Mouse (Mus musculus): Measurements from ENCODE around the gene Nlk. TPM values are rescaled to one million over a fixed set of nuclear protein-coding genes. Genes with fewer than 3 reads are reported as not detected.

The Nlk gene
- polyA plus RNA-seq, 1 experiment: 52.6 TPM

GRCm38 (mm10) chr11:78694249-78694648, 2.9 kb downstream of the Nlk start:
- DNase-seq: no peak
- TF ChIP-seq POLR2A (IDR thresholded peaks at IDR 0.05; ENCODE audit: control insufficient read depth, extremely low read depth, insufficient read depth, low read length, poor library complexity) (no peak), CTCF (IDR thresholded peaks at IDR 0.05; ENCODE audit: borderline replicate concordance, control insufficient read depth, extremely low read depth, insufficient read depth, low read length, poor library complexity) (no peak)
- Histone ChIP-seq H3K27me3 (ENCODE audit: control insufficient read depth, insufficient read depth, low read length) (no peaks in the 10 kb centered on the region), H3K36me3 (ENCODE audit: control insufficient read depth, insufficient read depth, low read length) (no peaks in the 10 kb centered on the region), H3K4me3 (ENCODE audit: control insufficient read depth, insufficient read depth, low read length) (no peak overlapping the region), H3K27ac (ENCODE audit: control insufficient read depth, insufficient read depth, low read length) (no peak overlapping the region), H3K4me1 (replicated peaks; ENCODE audit: control insufficient read depth, insufficient read depth, low read length) (peaks cover 19% of the 10 kb centered on the region)
- 89% methylated on average over 3 of the region's 3 CpGs for WGBS

- TF ChIP-seq CTCF (IDR thresholded peaks at IDR 0.05; ENCODE audit: borderline replicate concordance, control insufficient read depth, extremely low read depth, insufficient read depth, low read length, poor library complexity) (no peak), POLR2A (IDR thresholded peaks at IDR 0.05; ENCODE audit: control insufficient read depth, extremely low read depth, insufficient read depth, low read length, poor library complexity) (no peak)
- Histone ChIP-seq H3K4me1 (replicated peaks; ENCODE audit: control insufficient read depth, insufficient read depth, low read length) (peaks cover 19% of the 10 kb centered on the region), H3K36me3 (ENCODE audit: control insufficient read depth, insufficient read depth, low read length) (no peaks in the 10 kb centered on the region), H3K27ac (ENCODE audit: control insufficient read depth, insufficient read depth, low read length) (no peak overlapping the region), H3K27me3 (ENCODE audit: control insufficient read depth, insufficient read depth, low read length) (no peaks in the 10 kb centered on the region), H3K4me3 (ENCODE audit: control insufficient read depth, insufficient read depth, low read length) (no peak overlapping the region)
- 94% methylated on average over 8 of the region's 8 CpGs for WGBS
- no peak for DNase-seq
Measured at GRCm38 (mm10) chr11:78693307-78693706, 3.9 kb downstream of the Nlk start.

- DNase-seq: no peak
- no peak overlapping the region for H3K4me3 ChIP-seq (ENCODE audit: control insufficient read depth, insufficient read depth, low read length)
- no peaks in the 10 kb centered on the region for H3K36me3 ChIP-seq (ENCODE audit: control insufficient read depth, insufficient read depth, low read length)
- peaks cover 17% of the 10 kb centered on the region for H3K4me1 ChIP-seq (replicated peaks; ENCODE audit: control insufficient read depth, insufficient read depth, low read length)
- TF ChIP-seq POLR2A (IDR thresholded peaks at IDR 0.05; ENCODE audit: control insufficient read depth, extremely low read depth, insufficient read depth, low read length, poor library complexity): no peak
- TF ChIP-seq CTCF (IDR thresholded peaks at IDR 0.05; ENCODE audit: borderline replicate concordance, control insufficient read depth, extremely low read depth, insufficient read depth, low read length, poor library complexity): no peak
- peak overlapping the region; percentile 10; the same call in 1 of the 2 replicates for H3K27ac ChIP-seq (ENCODE audit: control insufficient read depth, insufficient read depth, low read length)
- no peaks in the 10 kb centered on the region for H3K27me3 ChIP-seq (ENCODE audit: control insufficient read depth, insufficient read depth, low read length)
- WGBS: 78% methylated on average over 2 of the region's 2 CpGs
Measured at GRCm38 (mm10) chr11:78691201-78691600, 6.0 kb downstream of the Nlk start.

- DNase-seq: no peak
- Histone ChIP-seq H3K27me3 (ENCODE audit: control insufficient read depth, insufficient read depth, low read length) (no peaks in the 10 kb centered on the region), H3K36me3 (ENCODE audit: control insufficient read depth, insufficient read depth, low read length) (no peaks in the 10 kb centered on the region), H3K27ac (ENCODE audit: control insufficient read depth, insufficient read depth, low read length) (peak overlapping the region; percentile 10), H3K4me1 (replicated peaks; ENCODE audit: control insufficient read depth, insufficient read depth, low read length) (peaks cover 10% of the 10 kb centered on the region), H3K4me3 (ENCODE audit: control insufficient read depth, insufficient read depth, low read length) (no peak overlapping the region)
- TF ChIP-seq POLR2A (IDR thresholded peaks at IDR 0.05; ENCODE audit: control insufficient read depth, extremely low read depth, insufficient read depth, low read length, poor library complexity) (no peak), CTCF (IDR thresholded peaks at IDR 0.05; ENCODE audit: borderline replicate concordance, control insufficient read depth, extremely low read depth, insufficient read depth, low read length, poor library complexity) (no peak)
- WGBS: 84% methylated on average over 3 of the region's 3 CpGs
Measured at GRCm38 (mm10) chr11:78690547-78690946, 6.6 kb downstream of the Nlk start.

- peaks cover 3% of the 10 kb centered on the region; the same call in 1 of the 2 replicates for H3K4me1 ChIP-seq (replicated peaks; ENCODE audit: control insufficient read depth, insufficient read depth, low read length)
- DNase-seq: no peak
- no peak overlapping the region for H3K27ac ChIP-seq (ENCODE audit: control insufficient read depth, insufficient read depth, low read length)
- WGBS: 89% methylated on average over 3 of the region's 3 CpGs
- H3K27me3 ChIP-seq (ENCODE audit: control insufficient read depth, insufficient read depth, low read length): no peaks in the 10 kb centered on the region
- H3K4me3 ChIP-seq (ENCODE audit: control insufficient read depth, insufficient read depth, low read length): no peak overlapping the region
- peaks cover 8% of the 10 kb centered on the region; the same call in 1 of the 2 replicates for H3K36me3 ChIP-seq (ENCODE audit: control insufficient read depth, insufficient read depth, low read length)
- no peak for TF ChIP-seq POLR2A (IDR thresholded peaks at IDR 0.05; ENCODE audit: control insufficient read depth, extremely low read depth, insufficient read depth, low read length, poor library complexity)
- no peak for TF ChIP-seq CTCF (IDR thresholded peaks at IDR 0.05; ENCODE audit: borderline replicate concordance, control insufficient read depth, extremely low read depth, insufficient read depth, low read length, poor library complexity)
Measured at GRCm38 (mm10) chr11:78681058-78681457, 16.1 kb downstream of the Nlk start.

GRCm38 (mm10) chr11:78678761-78679160, 18.4 kb downstream of the Nlk start:
- H3K4me1 ChIP-seq (replicated peaks; ENCODE audit: control insufficient read depth, insufficient read depth, low read length): peaks cover 3% of the 10 kb centered on the region; the same call in 1 of the 2 replicates
- H3K36me3 ChIP-seq (ENCODE audit: control insufficient read depth, insufficient read depth, low read length): no peaks in the 10 kb centered on the region
- TF ChIP-seq CTCF (IDR thresholded peaks at IDR 0.05; ENCODE audit: borderline replicate concordance, control insufficient read depth, extremely low read depth, insufficient read depth, low read length, poor library complexity) (no peak), POLR2A (IDR thresholded peaks at IDR 0.05; ENCODE audit: control insufficient read depth, extremely low read depth, insufficient read depth, low read length, poor library complexity) (no peak)
- H3K27ac ChIP-seq (ENCODE audit: control insufficient read depth, insufficient read depth, low read length): no peak overlapping the region
- no peak for DNase-seq
- 16% methylated on average over 2 of the region's 2 CpGs for WGBS
- H3K27me3 ChIP-seq (ENCODE audit: control insufficient read depth, insufficient read depth, low read length): no peaks in the 10 kb centered on the region
- H3K4me3 ChIP-seq (ENCODE audit: control insufficient read depth, insufficient read depth, low read length): no peak overlapping the region

GRCm38 (mm10) chr11:78668647-78669046, 28.5 kb downstream of the Nlk start:
- H3K27ac ChIP-seq (ENCODE audit: control insufficient read depth, insufficient read depth, low read length): no peak overlapping the region
- no peaks in the 10 kb centered on the region for H3K27me3 ChIP-seq (ENCODE audit: control insufficient read depth, insufficient read depth, low read length)
- 95% methylated on average over 3 of the region's 3 CpGs for WGBS
- DNase-seq: no peak
- no peaks in the 10 kb centered on the region for H3K4me1 ChIP-seq (replicated peaks; ENCODE audit: control insufficient read depth, insufficient read depth, low read length)
- no peaks in the 10 kb centered on the region for H3K36me3 ChIP-seq (ENCODE audit: control insufficient read depth, insufficient read depth, low read length)
- TF ChIP-seq POLR2A (IDR thresholded peaks at IDR 0.05; ENCODE audit: control insufficient read depth, extremely low read depth, insufficient read depth, low read length, poor library complexity): no peak
- no peak for TF ChIP-seq CTCF (IDR thresholded peaks at IDR 0.05; ENCODE audit: borderline replicate concordance, control insufficient read depth, extremely low read depth, insufficient read depth, low read length, poor library complexity)
- H3K4me3 ChIP-seq (ENCODE audit: control insufficient read depth, insufficient read depth, low read length): no peak overlapping the region

Data from thymus, adult 2 months (tissue).